In genomic region chr6:47337300-47337699, GRCm38 (mm10) we compare ENCODE assay signal across 24 mouse cellular contexts.
"Had no signal": no experiment of that assay in that cellular context is flagged by ENCODE, and none has a peak within 500 bp of the region (broad histone marks: within the 10 kb centered on the region; RNA-seq: fewer than 3 reads in every experiment).

No protein-coding gene starts in this region.

- H3K4me2 ChIP-seq: heart, embryonic 13.5 days; heart, embryonic 15.5 days; hindbrain, embryonic 13.5 days; hindbrain, embryonic 15.5 days; limb, embryonic 12.5 days; liver, embryonic 11.5 days; liver, embryonic 13.5 days; liver, embryonic 15.5 days had no signal

- H3K36me3 ChIP-seq: heart, embryonic 13.5 days; heart, embryonic 15.5 days; hindbrain, embryonic 13.5 days; hindbrain, embryonic 15.5 days; limb, embryonic 10.5 days; limb, embryonic 12.5 days; liver, embryonic 13.5 days; liver, embryonic 15.5 days had no signal

- ATAC-seq: hindbrain, postnatal 0 days had no signal

- DNase-seq: gastrocnemius, adult 2 months; gastrocnemius, postnatal 10 days; gastrocnemius, postnatal 25 days; heart, adult 11 months; heart, adult 2 months; heart, postnatal 14 days; heart, postnatal 36 days; kidney, adult 11 months; kidney, adult 2 months; kidney, postnatal 10 days; kidney, postnatal 25 days; kidney, postnatal 4 days; liver, embryonic 13.5 days had no signal

- H3K27ac ChIP-seq: gastrocnemius, adult 2 months; heart, adult 2 months; heart, embryonic 15.5 days; hindbrain, embryonic 13.5 days; hindbrain, embryonic 15.5 days; hindbrain, postnatal 0 days; layer of hippocampus, adult 2 months; left cerebral cortex, adult 2 months; limb, embryonic 10.5 days; limb, embryonic 12.5 days; liver, embryonic 15.5 days had no signal

- H3K4me1 ChIP-seq: hindbrain, embryonic 13.5 days; limb, embryonic 12.5 days had no signal

- H3K4me3 ChIP-seq: gastrocnemius, adult 2 months; heart, adult 2 months; heart, embryonic 13.5 days; heart, embryonic 15.5 days; hindbrain, embryonic 13.5 days; hindbrain, embryonic 15.5 days; layer of hippocampus, adult 2 months; left cerebral cortex, adult 2 months; limb, embryonic 10.5 days; limb, embryonic 12.5 days; liver, embryonic 13.5 days; liver, embryonic 15.5 days had no signal

- H3K9me3 ChIP-seq: heart, embryonic 13.5 days; heart, embryonic 15.5 days; hindbrain, embryonic 13.5 days; hindbrain, embryonic 15.5 days; limb, embryonic 10.5 days; limb, embryonic 12.5 days; liver, embryonic 13.5 days; liver, embryonic 15.5 days had no signal

- H3K27me3 ChIP-seq: heart, embryonic 13.5 days; heart, embryonic 15.5 days; hindbrain, embryonic 13.5 days; hindbrain, embryonic 15.5 days; limb, embryonic 12.5 days; liver, embryonic 13.5 days; liver, embryonic 15.5 days had no signal

- H3K9ac ChIP-seq: heart, embryonic 15.5 days; hindbrain, embryonic 13.5 days; hindbrain, embryonic 15.5 days; limb, embryonic 12.5 days; liver, embryonic 13.5 days; liver, embryonic 15.5 days had no signal
